Mouse (Mus musculus) mouse trophoblast stem cell (cell line): ENCODE results near the gene Phc2.

Source experiments
- in situ Hi-C, 2 experiments: fragments of 300-500 bp; cut with MseI, MboI; formaldehyde crosslinking; loops; 2 replicates in 1 of 2; 3 replicates in 1 of 2; pipeline ENCODE4 v1.15.1; 2025

Phc2 gene

GRCm38 (mm10) chr4:128654505-128655381 lies at the start of gene Phc2:
Phc2 (plus strand) TSS chr4:128654702.
- in situ Hi-C loops = no loop called here

GRCm38 (mm10) chr4:128606586-128606985 lies 47.9 kb upstream of the Phc2 start:
- in situ Hi-C loops = no loop called here

- in situ Hi-C loops = no loop called here
These were observed 46.8 kb upstream of the Phc2 start for GRCm38 (mm10) chr4:128607661-128608060.

- in situ Hi-C loops = no loop called here
These were observed 45.1 kb upstream of the Phc2 start for GRCm38 (mm10) chr4:128609276-128609924.

GRCm38 (mm10) chr4:128609925-128610402 lies 44.5 kb upstream of the Phc2 start, which contains the start of gene Zscan20:
Zscan20 (minus strand) TSS chr4:128610098.
- in situ Hi-C loops = loop anchor here (5.0 kb wide), 1 partner anchor 97 kb away; no protein-coding TSS in a partner anchor

GRCm38 (mm10) chr4:128610706-128611105 lies 43.8 kb upstream of the Phc2 start:
- in situ Hi-C loops = loop anchor here (5.0 kb wide), 1 partner anchor 97 kb away; no protein-coding TSS in a partner anchor

GRCm38 (mm10) chr4:128611726-128612125 lies 42.8 kb upstream of the Phc2 start:
- in situ Hi-C loops = loop anchor here (5.0 kb wide), 1 partner anchor 96 kb away; no protein-coding TSS in a partner anchor

- in situ Hi-C loops = loop anchor here (5.0 kb wide), 1 partner anchor 94 kb away; no protein-coding TSS in a partner anchor
These were observed 41.2 kb upstream of the Phc2 start for GRCm38 (mm10) chr4:128613326-128613725.

GRCm38 (mm10) chr4:128615761-128616160 lies 38.7 kb upstream of the Phc2 start:
- in situ Hi-C loops = no loop called here

GRCm38 (mm10) chr4:128617363-128618120 lies 37.0 kb upstream of the Phc2 start:
- in situ Hi-C loops = no loop called here

GRCm38 (mm10) chr4:128618246-128618911 lies 36.1 kb upstream of the Phc2 start, which contains the start of gene Tlr12:
Tlr12 (minus strand) TSS chr4:128618619.
- in situ Hi-C loops = no loop called here

- in situ Hi-C loops = no loop called here
These were observed 35.5 kb upstream of the Phc2 start for GRCm38 (mm10) chr4:128618963-128619362.

GRCm38 (mm10) chr4:128620572-128620971 lies 33.9 kb upstream of the Phc2 start:
- in situ Hi-C loops = no loop called here

GRCm38 (mm10) chr4:128621109-128621508 lies 33.4 kb upstream of the Phc2 start:
- in situ Hi-C loops = no loop called here

- in situ Hi-C loops = no loop called here
These were observed 19.1 kb upstream of the Phc2 start for GRCm38 (mm10) chr4:128635451-128635850.

GRCm38 (mm10) chr4:128635894-128636585 lies 18.5 kb upstream of the Phc2 start:
- in situ Hi-C loops = no loop called here

- in situ Hi-C loops = no loop called here
These were observed 17.3 kb upstream of the Phc2 start for GRCm38 (mm10) chr4:128637250-128637649.

GRCm38 (mm10) chr4:128638265-128638923 lies 16.1 kb upstream of the Phc2 start:
- in situ Hi-C loops = no loop called here

- in situ Hi-C loops = no loop called here
These were observed 12.5 kb upstream of the Phc2 start for GRCm38 (mm10) chr4:128641766-128642717.
